Mouse (Mus musculus) forebrain, embryonic 14.5 days (tissue): ENCODE results near the gene Lemd1. TPM values are rescaled to one million over a fixed set of nuclear protein-coding genes. Genes with fewer than 3 reads are reported as not detected.

ENCODE experiments used
- ATAC-seq: fragments of 200-750 bp; cut with Nextera tagmentation; 2 replicates; pipeline ENCODE4 v1.8.0; 2017; ENCODE audit warnings: mild to moderate bottlenecking, moderate library complexity
- DNase-seq: peaks from one replicate; pipeline ENCODE4 v3.0.0-alpha.2; 2015; ENCODE audit warnings: low spot score
- H3K27ac ChIP-seq: fragments of 300-500 bp; sonication (generic); 2 replicates; pipeline ENCODE4 v1.5.1; 2014; ENCODE audit warnings: low read depth, mild to moderate bottlenecking, control low read depth, low read length, moderate library complexity
- H3K27me3 ChIP-seq: fragments of 300-500 bp; sonication (generic); replicated peaks from 2 replicates; pipeline ENCODE4 v1.6.1; 2014; ENCODE audit warnings: low read length, control low read depth, mixed read lengths; ENCODE audit not compliant: control insufficient read depth, insufficient read depth
- H3K36me3 ChIP-seq: fragments of 300-500 bp; sonication (generic); 2 replicates; pipeline ENCODE4 v1.6.1; 2014; ENCODE audit warnings: low read length, control low read depth; ENCODE audit not compliant: control insufficient read depth, insufficient read depth
- H3K4me1 ChIP-seq: fragments of 300-500 bp; sonication (generic); 2 replicates; pipeline ENCODE4 v1.6.1; 2014; ENCODE audit warnings: antibody characterized with exemption, low read length, control low read depth; ENCODE audit not compliant: control insufficient read depth, insufficient read depth
- H3K4me2 ChIP-seq: fragments of 300-500 bp; sonication (generic); 2 replicates; pipeline ENCODE4 v1.6.1; 2014; ENCODE audit warnings: mild to moderate bottlenecking, control low read depth, low read length
- H3K4me3 ChIP-seq: fragments of 300-500 bp; sonication (generic); 2 replicates; pipeline ENCODE4 v1.5.1; 2014; ENCODE audit warnings: low read depth, low read length, control low read depth
- H3K9ac ChIP-seq: fragments of 300-500 bp; sonication (generic); 2 replicates; pipeline ENCODE4 v1.6.1; 2014; ENCODE audit warnings: mild to moderate bottlenecking, low read length, control low read depth, moderate library complexity
- H3K9me3 ChIP-seq: fragments of 300-500 bp; sonication (generic); replicated peaks from 2 replicates; pipeline ENCODE4 v1.6.1; 2016; ENCODE audit warnings: low read length, control low read depth, mixed read lengths; ENCODE audit not compliant: control insufficient read depth
- WGBS: fragments of 180-500 bp; shearing (Covaris S2); extraction: QIAGEN DNeasy Blood & Tissue Kit; methylation state at CpG from one replicate; pipeline ENCODE4 v1.1.7; 2014; 5-methylcytosine and 5-hydroxymethylcytosine counted together
- polyA plus RNA-seq: library from polyadenylated mRNA; unstranded; fragments of >200 nt; fragmentation: Nextera tagmentation; extraction: Ambion mirVana; gene quantifications from 2 replicates; pipeline ENCODE4 v1.2.1, GENCODE M21; 2014

The Lemd1 gene
- polyA plus RNA-seq, 1 experiment from 2014 or later, result 18.7 TPM

DNA sequence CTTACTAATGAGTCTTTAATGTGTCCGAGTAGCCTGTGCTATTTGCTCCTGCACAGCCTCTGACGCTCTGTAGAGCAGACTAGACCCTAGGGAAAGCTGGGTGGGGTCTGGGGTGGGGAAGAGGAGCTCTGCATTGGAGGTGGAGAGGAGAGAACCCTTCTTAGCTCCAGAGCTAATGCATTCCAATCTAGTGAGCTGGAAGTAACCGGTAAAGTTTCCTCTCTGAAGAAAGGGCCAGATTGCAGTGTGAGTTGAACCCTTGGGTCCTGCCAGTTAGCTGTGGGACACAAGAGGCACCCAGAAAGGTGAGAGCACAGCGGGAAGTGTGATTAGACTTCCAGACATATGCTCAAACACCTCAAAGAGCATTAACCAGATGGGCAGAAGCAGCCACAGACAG, 100.5 kb downstream of the Lemd1 start:
- Histone ChIP-seq H3K27ac (peak overlapping the region; percentile 82), H3K4me1 (peaks cover 55% of the 10 kb centered on the region), H3K36me3 (no peaks in the 10 kb centered on the region), H3K9me3 (no peaks in the 10 kb centered on the region), H3K4me2 (peak overlapping the region; percentile 24; the same call in 1 of the 2 replicates), H3K27me3 (no peaks in the 10 kb centered on the region), H3K4me3 (no peak overlapping the region), H3K9ac (no peak overlapping the region)
- ATAC-seq (no peak; the same call in 1 of the 2 replicates), DNase-seq (no peak)
- 10% methylated on average over 4 of the region's 4 CpGs for WGBS

DNA sequence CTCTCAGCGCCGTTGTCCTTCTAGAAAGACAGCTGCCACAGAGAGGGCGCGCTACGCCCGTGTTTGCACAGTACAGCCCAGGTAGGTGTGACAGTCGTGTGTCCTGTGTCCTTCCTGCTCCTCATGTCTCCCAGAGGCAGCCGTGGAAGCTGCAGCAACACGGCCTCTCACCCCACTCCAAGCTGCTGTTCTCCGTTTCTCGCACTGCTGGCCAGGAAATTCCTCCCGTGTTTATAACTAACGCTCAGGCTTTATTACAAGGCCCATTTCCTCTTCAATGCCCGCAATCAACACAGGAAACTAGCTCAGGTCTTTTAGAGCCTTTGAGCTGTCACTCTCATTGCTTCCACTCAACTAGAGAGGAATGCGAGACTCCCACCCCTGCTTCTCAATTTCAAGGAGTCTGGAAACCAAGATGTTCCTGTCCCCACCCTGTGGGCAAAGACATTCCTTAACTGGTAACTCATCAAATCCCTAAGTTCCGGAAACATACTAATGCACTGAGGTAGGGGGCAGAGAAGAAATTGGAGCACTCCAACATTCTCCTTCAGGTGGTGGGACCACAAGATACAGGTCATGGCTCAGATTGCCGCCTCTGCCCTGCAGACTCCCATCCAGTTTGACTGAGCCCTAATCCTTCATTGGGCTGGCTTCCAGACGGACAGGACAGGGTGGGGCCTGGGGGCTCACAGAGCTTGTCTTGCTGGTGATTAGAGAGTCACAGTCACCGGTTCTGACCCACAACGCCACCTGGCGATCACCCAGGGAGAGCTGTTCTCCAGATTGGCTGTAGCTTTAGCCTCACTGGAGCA, 101.3 kb downstream of the Lemd1 start:
- ATAC-seq, result peak; percentile 36
- Histone ChIP-seq H3K4me2 (peak overlapping the region; percentile 24; the same call in 1 of the 2 replicates), H3K4me1 (peaks cover 51% of the 10 kb centered on the region), H3K9me3 (no peaks in the 10 kb centered on the region), H3K9ac (no peak overlapping the region), H3K27ac (peak overlapping the region; percentile 82), H3K27me3 (no peaks in the 10 kb centered on the region), H3K36me3 (no peaks in the 10 kb centered on the region), H3K4me3 (no peak overlapping the region)
- peak; percentile 71 for DNase-seq
- WGBS, result 18% methylated on average over 21 of the region's 21 CpGs

DNA sequence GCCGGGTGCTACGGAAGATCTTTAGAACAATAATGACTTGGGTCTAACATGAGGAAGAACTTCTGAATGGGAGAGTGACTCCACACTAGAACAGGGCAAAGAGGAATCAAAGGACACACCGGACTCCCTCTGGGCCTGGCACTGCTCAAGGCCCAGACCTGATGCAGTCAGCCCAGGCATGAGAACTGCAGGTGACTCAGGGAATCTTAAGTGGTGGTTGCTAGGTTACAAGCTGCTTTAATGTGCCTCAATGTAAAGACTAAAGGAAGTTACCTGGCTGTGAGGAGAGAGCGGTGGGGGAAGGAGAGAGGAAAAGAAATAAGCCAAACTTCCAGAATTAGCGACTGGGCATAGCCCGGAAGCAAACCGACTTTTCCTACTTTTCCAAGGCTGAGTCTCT, 104.3 kb downstream of the Lemd1 start:
- H3K27me3 ChIP-seq, result 0 out of 2 replicates have a peak, but pooled peaks cover 3% of the 10 kb centered on the region
- H3K27ac ChIP-seq, result peak overlapping the region; percentile 33; the same call in 1 of the 2 replicates
- no peak overlapping the region for H3K9ac ChIP-seq
- 60% methylated on average over 7 of the region's 7 CpGs for WGBS
- no peak overlapping the region for H3K4me3 ChIP-seq
- ATAC-seq (no peak), DNase-seq (peak; percentile 57)
- H3K4me1 ChIP-seq, result peaks cover 46% of the 10 kb centered on the region
- H3K9me3 ChIP-seq, result no peaks in the 10 kb centered on the region
- H3K4me2 ChIP-seq, result no peak overlapping the region
- H3K36me3 ChIP-seq, result no peaks in the 10 kb centered on the region

DNA sequence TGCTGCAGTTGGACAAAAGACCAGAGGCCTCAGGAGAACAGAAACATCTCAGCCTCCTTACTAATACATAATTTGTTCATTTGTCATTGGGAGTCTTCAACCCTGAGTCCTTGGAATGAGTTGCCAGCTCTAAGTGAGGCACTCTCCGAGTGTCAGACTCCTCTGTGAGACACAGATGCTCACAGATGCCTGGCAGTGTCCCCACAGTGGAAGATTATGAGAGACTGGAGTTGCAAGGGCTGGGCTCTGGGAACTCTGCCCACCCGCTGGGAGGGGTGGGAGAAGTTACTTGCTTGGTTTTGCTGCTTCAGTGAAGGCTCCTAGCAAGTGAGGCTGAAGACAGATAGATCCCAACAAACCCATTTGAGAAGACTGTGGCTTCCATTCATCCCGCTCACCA, 104.8 kb downstream of the Lemd1 start:
- Histone ChIP-seq H3K9ac (no peak overlapping the region), H3K9me3 (no peaks in the 10 kb centered on the region), H3K4me3 (no peak overlapping the region), H3K4me1 (peaks cover 40% of the 10 kb centered on the region), H3K36me3 (no peaks in the 10 kb centered on the region), H3K27ac (peak overlapping the region; percentile 33; the same call in 1 of the 2 replicates), H3K27me3 (0 out of 2 replicates have a peak, but pooled peaks cover 3% of the 10 kb centered on the region), H3K4me2 (no peak overlapping the region)
- ATAC-seq (no peak), DNase-seq (peak; percentile 73)
- 64% methylated on average over 3 of the region's 3 CpGs for WGBS

DNA sequence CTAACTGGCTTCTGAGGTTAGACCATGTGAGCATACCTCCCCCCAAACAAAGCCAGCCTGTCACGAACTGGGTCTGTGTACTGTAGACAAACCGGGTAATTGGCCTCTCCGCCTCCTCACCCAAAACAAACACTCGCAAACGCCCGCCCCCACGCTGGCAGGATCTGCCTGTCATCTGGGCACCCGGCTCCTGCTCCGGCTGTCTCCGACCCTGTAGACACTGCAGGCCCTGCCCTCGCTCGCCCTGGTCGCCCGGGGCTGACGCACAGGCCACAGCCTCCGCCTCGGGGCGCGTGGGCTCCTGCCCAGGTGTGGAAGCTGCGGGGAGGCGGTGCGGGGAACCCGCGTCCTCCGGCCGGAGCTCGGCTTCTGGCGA, 107.2 kb downstream of the Lemd1 start, which contains the start of gene Klhdc8a:
Klhdc8a (plus strand) TSS at position 202 of the 376 bp plus-strand sequence.
- ATAC-seq, result peak; percentile 62
- Histone ChIP-seq H3K9ac (peak within 1 kb of the TSS; percentile 81), H3K27ac (peak within 1 kb of the TSS; percentile 33; the same call in 1 of the 2 replicates), H3K36me3 (no peaks in the 10 kb centered on the region), H3K4me3 (peak within 1 kb of the TSS; percentile 57), H3K4me1 (peaks cover 19% of the 10 kb centered on the region), H3K4me2 (peak within 1 kb of the TSS; percentile 100), H3K27me3 (0 out of 2 replicates have a peak, but pooled peaks cover 3% of the 10 kb centered on the region), H3K9me3 (no peaks in the 10 kb centered on the region)
- WGBS, result under 1% methylated on average over 28 of the region's 28 CpGs
- peak; percentile 74 for DNase-seq

DNA sequence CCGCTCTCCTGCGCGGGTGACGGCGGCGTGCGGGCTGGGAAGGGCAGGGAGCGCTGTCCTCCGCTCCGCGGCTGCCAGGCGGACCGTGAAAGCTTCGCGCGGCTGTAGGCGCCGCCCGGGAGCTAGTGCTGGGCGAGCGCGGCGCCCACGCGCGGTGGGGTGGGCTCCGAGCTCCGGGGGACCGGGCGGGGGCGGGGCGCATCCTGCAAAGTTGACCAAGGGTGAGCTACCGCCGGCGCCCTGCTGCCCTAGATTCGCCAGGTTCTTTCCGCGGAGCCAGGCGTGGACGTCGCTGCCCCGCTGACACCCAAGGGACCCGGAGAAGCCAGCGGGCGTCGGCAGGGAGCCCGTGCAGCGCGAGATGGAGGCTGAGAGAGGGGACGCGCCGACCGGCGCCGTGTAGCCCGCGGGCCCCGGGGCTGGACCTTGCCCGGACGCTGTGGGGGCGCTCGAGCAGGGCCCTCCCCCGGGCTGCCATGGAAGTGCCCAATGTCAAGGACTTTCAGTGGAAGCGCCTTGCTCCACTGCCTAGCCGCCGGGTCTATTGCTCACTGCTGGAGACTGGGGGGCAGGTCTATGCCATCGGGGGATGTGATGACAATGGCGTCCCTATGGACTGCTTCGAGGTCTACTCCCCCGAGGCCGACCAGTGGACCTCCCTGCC, 107.7 kb downstream of the Lemd1 start:
- Histone ChIP-seq H3K27me3 (0 out of 2 replicates have a peak, but pooled peaks cover 3% of the 10 kb centered on the region), H3K9me3 (no peaks in the 10 kb centered on the region), H3K9ac (peak overlapping the region; percentile 81), H3K4me1 (peaks cover 19% of the 10 kb centered on the region), H3K36me3 (no peaks in the 10 kb centered on the region), H3K27ac (peak overlapping the region; percentile 33; the same call in 1 of the 2 replicates), H3K4me3 (peak overlapping the region; percentile 57), H3K4me2 (peak overlapping the region; percentile 100)
- ATAC-seq (peak; percentile 67), DNase-seq (no peak)
- WGBS, result 1% methylated on average over 53 of the region's 71 CpGs

DNA sequence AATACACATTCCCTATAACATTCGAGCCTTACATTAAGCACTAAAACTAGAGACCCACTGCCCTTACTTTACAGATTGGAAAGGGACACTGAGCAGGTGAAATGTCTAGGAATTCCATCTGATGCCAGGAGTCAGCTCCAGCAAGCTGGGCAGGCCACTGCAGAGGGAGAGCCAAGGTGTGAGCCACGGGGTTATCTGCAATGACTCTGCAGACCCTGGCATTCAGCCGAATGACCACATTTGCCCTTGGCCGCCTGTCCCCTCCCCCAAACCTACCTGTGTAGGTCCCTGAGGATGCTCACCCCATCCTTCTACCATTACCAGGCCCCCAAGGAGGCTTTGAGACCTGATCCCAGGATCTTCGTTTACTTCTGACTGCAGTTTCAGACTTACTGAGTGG, 108.5 kb downstream of the Lemd1 start:
- Histone ChIP-seq H3K9ac (peak overlapping the region; percentile 81; the same call in 1 of the 2 replicates), H3K27me3 (0 out of 2 replicates have a peak, but pooled peaks cover 3% of the 10 kb centered on the region), H3K4me1 (peaks cover 19% of the 10 kb centered on the region), H3K36me3 (no peaks in the 10 kb centered on the region), H3K27ac (no peak overlapping the region), H3K9me3 (no peaks in the 10 kb centered on the region), H3K4me3 (peak overlapping the region; percentile 57), H3K4me2 (peak overlapping the region; percentile 100)
- ATAC-seq (no peak), DNase-seq (no peak)
- WGBS, result 74% methylated on average over 5 of the region's 5 CpGs

DNA sequence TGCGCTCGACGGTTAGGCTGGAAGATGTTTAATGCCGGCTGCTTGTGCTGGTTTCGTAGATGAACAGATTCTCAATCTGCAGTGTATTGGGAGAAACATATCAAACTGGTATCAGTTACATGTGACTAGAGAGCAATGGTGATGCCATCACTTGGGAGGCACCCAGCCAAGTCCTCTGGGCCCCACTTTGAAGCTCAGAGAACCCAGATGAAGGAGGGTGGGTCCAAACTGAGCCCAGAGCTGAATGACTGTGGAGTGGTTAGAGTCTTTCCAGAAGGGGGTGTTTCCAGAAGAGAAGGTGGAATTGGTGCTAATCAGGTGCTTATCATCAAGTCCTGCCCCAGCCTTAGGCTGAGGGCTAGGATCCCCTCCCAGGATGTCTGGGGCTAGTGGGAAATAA, 110.0 kb downstream of the Lemd1 start:
- no peaks in the 10 kb centered on the region for H3K36me3 ChIP-seq
- 0 out of 2 replicates have a peak, but pooled peaks cover 3% of the 10 kb centered on the region for H3K27me3 ChIP-seq
- H3K9ac ChIP-seq, result no peak overlapping the region
- no peaks in the 10 kb centered on the region for H3K9me3 ChIP-seq
- H3K4me2 ChIP-seq, result no peak overlapping the region
- no peak for ATAC-seq
- H3K4me3 ChIP-seq, result no peak overlapping the region
- no peak for DNase-seq
- no peak overlapping the region for H3K27ac ChIP-seq
- peaks cover 13% of the 10 kb centered on the region; the same call in 1 of the 2 replicates for H3K4me1 ChIP-seq
- 93% methylated on average over 5 of the region's 5 CpGs for WGBS
